Mouse (Mus musculus) midbrain, embryonic 14.5 days (tissue): ENCODE data around the gene Ppm1n. TPM values are rescaled to one million over a fixed set of nuclear protein-coding genes. Genes with fewer than 3 reads are reported as not detected.

ENCODE experiments used
- ATAC-seq: fragments of 200-750 bp; cut with Nextera tagmentation; 2 replicates; pipeline ENCODE4 v1.8.0; 2017; ENCODE audit warnings: moderate number of reproducible peaks, moderate library complexity; ENCODE audit not compliant: low FRiP score, low TSS enrichment
- DNase-seq: peaks from one replicate; pipeline ENCODE4 v3.0.0-alpha.2; 2015
- H3K27ac ChIP-seq: fragments of 300-500 bp; sonication (generic); replicated peaks from 2 replicates; pipeline ENCODE4 v1.5.1; 2014; ENCODE audit warnings: mild to moderate bottlenecking, low read depth, low read length, moderate library complexity
- H3K27me3 ChIP-seq: fragments of 300-500 bp; sonication (generic); 2 replicates; pipeline ENCODE4 v1.6.1; 2014; ENCODE audit warnings: low read length, control low read depth, mixed read lengths; ENCODE audit not compliant: control insufficient read depth, insufficient read depth
- H3K36me3 ChIP-seq: fragments of 300-500 bp; sonication (generic); 2 replicates; pipeline ENCODE4 v1.6.1; 2014; ENCODE audit warnings: low read length, control low read depth; ENCODE audit not compliant: control insufficient read depth, insufficient read depth
- H3K4me1 ChIP-seq: fragments of 300-500 bp; sonication (generic); 2 replicates; pipeline ENCODE4 v1.6.1; 2014; ENCODE audit warnings: mild to moderate bottlenecking, antibody characterized with exemption, low read length, control low read depth; ENCODE audit not compliant: control insufficient read depth, insufficient read depth
- H3K4me2 ChIP-seq: fragments of 300-500 bp; sonication (generic); 2 replicates; pipeline ENCODE4 v1.6.1; 2014; ENCODE audit warnings: mild to moderate bottlenecking, low read length, moderate library complexity
- H3K4me3 ChIP-seq: fragments of 300-500 bp; sonication (generic); replicated peaks from 2 replicates; pipeline ENCODE4 v1.5.1; 2014; ENCODE audit warnings: low read depth, low read length
- H3K9ac ChIP-seq: fragments of 300-500 bp; sonication (generic); replicated peaks from 2 replicates; pipeline ENCODE4 v1.6.1; 2014; ENCODE audit warnings: mild to moderate bottlenecking, low read length, moderate library complexity
- H3K9me3 ChIP-seq: fragments of 300-500 bp; sonication (generic); 2 replicates; pipeline ENCODE4 v1.6.1; 2016; ENCODE audit warnings: low read length, control low read depth, mixed read lengths; ENCODE audit not compliant: control insufficient read depth
- WGBS: fragments of 180-500 bp; shearing (Covaris S2); extraction: QIAGEN DNeasy Blood & Tissue Kit; methylation state at CpG from one replicate; pipeline ENCODE4 v1.1.7; 2014; 5-methylcytosine and 5-hydroxymethylcytosine counted together
- polyA plus RNA-seq: library from polyadenylated mRNA; unstranded; fragments of >200 nt; fragmentation: Nextera tagmentation; extraction: Ambion mirVana; gene quantifications from 2 replicates; pipeline ENCODE4 v1.2.1, GENCODE M21; 2014

The Ppm1n gene
- polyA plus RNA-seq, 1 experiment from 2014 or later = 0.62 TPM

DNA sequence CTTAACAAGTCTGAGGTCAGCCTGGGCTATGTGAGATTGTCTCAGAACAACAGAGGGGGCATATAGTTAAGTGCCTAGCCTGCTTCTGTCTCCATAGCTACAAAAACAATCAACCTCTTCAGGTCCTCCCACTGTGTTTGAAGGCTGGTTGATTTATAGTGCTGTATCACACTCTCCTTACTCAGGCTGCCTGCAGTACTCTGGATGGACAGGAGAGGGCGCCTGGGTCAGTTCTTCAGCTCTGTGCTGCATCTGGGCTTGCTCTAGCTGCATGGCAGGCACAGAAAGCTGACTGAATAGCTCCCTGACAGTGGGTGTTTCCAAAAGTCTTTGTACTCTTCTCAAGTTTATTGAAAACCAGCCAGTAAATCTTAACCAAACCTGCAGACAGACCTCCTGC, 40.4 kb downstream of the Ppm1n start:
- DNase-seq (peak; percentile 92), ATAC-seq (peak; percentile 81)
- Histone ChIP-seq H3K4me3 (no peak overlapping the region), H3K4me1 (no peaks in the 10 kb centered on the region), H3K27ac (no peak overlapping the region), H3K9me3 (no peaks in the 10 kb centered on the region), H3K9ac (no peak overlapping the region), H3K4me2 (no peak overlapping the region), H3K36me3 (no peaks in the 10 kb centered on the region), H3K27me3 (no peaks in the 10 kb centered on the region)
- 0% methylated on average over 1 of the region's 1 CpGs for WGBS

DNA sequence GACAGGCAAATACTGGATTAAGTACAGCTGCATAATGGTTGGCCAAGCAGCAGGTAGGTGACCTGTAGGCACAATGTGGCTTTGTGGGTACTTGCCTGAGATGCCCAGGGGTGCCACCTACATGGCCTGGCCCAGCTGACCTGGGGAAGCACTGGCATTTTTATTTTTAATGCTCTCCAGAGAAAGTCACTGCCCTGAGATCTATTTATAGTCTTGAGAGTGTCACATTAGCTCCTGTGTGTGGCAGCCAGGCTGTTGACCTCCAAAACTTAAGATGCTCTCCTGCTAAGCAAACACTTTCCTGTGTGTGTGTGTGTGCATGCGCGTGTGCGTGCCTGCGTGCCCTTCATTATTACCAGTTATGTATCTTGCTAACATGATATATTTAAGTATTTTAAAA, 41.5 kb downstream of the Ppm1n start:
- H3K27me3 ChIP-seq = no peaks in the 10 kb centered on the region
- no peak overlapping the region for H3K4me3 ChIP-seq
- H3K9ac ChIP-seq = no peak overlapping the region
- no peaks in the 10 kb centered on the region for H3K9me3 ChIP-seq
- H3K27ac ChIP-seq = no peak overlapping the region
- no peak for DNase-seq
- no peaks in the 10 kb centered on the region for H3K4me1 ChIP-seq
- H3K4me2 ChIP-seq = no peak overlapping the region
- no peaks in the 10 kb centered on the region for H3K36me3 ChIP-seq
- no peak for ATAC-seq
- over 99% methylated on average over 4 of the region's 4 CpGs for WGBS

DNA sequence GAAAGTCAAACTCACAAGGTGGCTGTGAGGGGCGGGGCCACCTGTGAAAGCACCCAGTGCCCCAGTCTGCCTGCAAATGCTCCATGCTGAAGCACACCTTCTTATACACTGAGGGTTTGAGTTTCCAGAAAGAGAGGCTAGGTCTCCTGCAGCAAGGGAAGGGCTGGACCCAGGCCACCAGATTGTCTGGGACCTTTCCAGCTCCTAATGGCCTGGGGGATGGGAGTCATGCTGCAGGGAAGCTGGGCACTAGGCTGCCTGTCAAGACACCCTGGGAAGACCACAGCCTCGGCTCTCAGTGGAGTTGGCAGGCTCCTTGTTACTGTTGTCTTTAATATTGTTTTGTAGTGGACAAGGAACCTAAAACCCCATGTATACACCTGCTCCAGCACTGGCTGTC, 43.5 kb downstream of the Ppm1n start:
- H3K4me3 ChIP-seq = no peak overlapping the region
- DNase-seq (no peak), ATAC-seq (no peak)
- no peak overlapping the region for H3K4me2 ChIP-seq
- WGBS = 82% methylated on average over 2 of the region's 2 CpGs
- no peak overlapping the region for H3K9ac ChIP-seq
- no peaks in the 10 kb centered on the region for H3K9me3 ChIP-seq
- no peaks in the 10 kb centered on the region for H3K27me3 ChIP-seq
- H3K4me1 ChIP-seq = no peaks in the 10 kb centered on the region
- H3K27ac ChIP-seq = no peak overlapping the region
- peaks cover under 1% of the 10 kb centered on the region; the same call in 1 of the 2 replicates for H3K36me3 ChIP-seq

DNA sequence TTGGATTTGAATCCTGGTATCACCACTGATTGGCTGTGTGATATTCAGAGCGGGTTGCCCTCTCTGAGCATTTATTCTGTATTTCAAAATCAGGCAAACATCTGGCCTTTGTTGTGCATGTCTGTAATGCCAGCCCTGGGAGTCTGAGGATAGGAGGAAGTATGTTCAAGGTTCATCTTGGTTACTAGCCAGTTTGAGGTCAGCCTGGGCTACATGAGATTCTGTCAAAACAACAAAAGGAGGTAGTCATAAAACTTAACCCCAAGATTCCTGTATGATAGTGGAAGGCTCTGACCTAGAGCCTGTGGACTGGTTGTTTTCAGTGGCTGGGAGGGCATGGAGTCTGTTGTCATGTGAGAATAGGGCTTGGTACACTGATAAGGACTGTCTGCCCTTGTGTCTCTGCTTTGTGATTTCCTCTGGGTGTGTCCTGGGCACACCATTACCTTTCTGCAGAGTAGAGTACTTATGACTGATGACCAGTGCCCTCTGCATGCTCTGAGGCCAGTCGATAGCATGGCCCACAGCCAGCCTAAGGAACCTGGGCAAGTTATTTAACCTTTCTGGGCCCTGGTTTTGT, 44.7 kb downstream of the Ppm1n start:
- 96% methylated on average over 2 of the region's 2 CpGs for WGBS
- Histone ChIP-seq H3K4me1 (no peaks in the 10 kb centered on the region), H3K27me3 (no peaks in the 10 kb centered on the region), H3K27ac (no peak overlapping the region), H3K9ac (no peak overlapping the region), H3K36me3 (peaks cover 8% of the 10 kb centered on the region), H3K9me3 (no peaks in the 10 kb centered on the region), H3K4me3 (no peak overlapping the region), H3K4me2 (no peak overlapping the region)
- ATAC-seq (no peak), DNase-seq (no peak)

DNA sequence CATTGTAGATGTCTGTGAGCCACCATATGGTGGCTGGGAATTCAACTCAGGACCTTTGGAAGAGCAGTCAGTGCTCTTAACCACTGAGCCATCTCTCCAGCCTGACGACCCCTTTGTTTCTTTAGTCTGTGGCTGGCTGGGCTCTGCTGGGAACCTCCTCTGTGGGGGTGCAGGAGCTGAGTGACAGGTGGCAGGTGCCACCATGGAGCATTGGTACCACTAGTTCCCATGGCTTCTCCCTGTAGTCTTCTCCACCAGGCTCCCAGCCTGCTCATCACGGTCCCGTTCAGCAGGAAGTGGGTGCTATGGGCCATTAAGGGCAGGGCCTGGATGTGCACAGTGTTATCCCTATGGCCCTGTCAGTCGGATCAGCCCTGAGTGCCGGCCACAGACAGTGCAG, 45.2 kb downstream of the Ppm1n start:
- Histone ChIP-seq H3K4me1 (peaks cover 5% of the 10 kb centered on the region), H3K9me3 (no peaks in the 10 kb centered on the region), H3K27me3 (no peaks in the 10 kb centered on the region), H3K36me3 (peaks cover 8% of the 10 kb centered on the region), H3K9ac (no peak overlapping the region), H3K4me2 (no peak overlapping the region), H3K27ac (no peak overlapping the region), H3K4me3 (no peak overlapping the region)
- ATAC-seq (no peak), DNase-seq (no peak)
- 84% methylated on average over 5 of the region's 5 CpGs for WGBS

DNA sequence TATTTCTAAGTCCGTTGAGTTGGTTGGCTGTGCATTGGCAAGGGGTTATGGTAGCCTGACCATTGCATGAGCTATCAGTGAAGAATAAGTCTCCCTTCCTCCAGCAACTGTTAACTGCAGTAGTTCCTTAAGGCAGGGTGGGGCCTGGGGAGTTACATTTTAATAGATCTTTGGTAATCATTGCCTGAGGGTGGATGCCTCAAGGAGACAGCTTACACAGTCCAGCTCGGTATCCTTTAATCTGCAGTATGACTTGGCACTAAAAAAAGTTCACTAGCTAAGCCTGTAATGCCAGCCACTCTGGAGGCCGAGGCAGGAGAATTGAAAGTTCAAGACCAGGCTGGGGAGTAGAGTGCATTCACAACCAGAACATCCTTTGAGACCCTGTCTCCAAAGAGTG, 48.0 kb downstream of the Ppm1n start:
- peaks cover 8% of the 10 kb centered on the region for H3K36me3 ChIP-seq
- H3K9ac ChIP-seq = no peak overlapping the region
- no peak overlapping the region for H3K4me2 ChIP-seq
- ATAC-seq = no peak
- WGBS = 87% methylated on average over 3 of the region's 3 CpGs
- H3K4me3 ChIP-seq = no peak overlapping the region
- peaks cover 16% of the 10 kb centered on the region for H3K4me1 ChIP-seq
- no peaks in the 10 kb centered on the region for H3K9me3 ChIP-seq
- H3K27me3 ChIP-seq = no peaks in the 10 kb centered on the region
- no peak for DNase-seq
- H3K27ac ChIP-seq = no peak overlapping the region

DNA sequence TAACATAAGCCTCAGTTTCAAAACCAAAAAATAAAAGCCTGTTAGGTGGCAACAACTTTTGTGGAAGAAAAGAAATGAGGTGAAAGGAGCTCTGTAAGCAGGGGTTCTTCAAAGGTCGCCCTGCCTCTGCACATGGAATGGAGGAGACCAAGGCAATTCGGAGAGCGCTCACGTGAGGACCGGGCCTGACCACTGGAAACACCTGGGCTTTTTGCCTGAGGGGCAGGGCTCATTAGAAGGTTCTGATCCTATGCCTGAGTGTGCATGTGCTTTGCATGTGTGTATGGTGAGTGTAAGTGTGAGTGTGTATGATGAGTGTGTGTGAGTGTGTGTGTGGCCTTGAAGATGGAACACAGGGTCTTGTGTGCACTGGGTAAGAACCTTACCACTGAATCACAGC, 49.0 kb downstream of the Ppm1n start:
- no peaks in the 10 kb centered on the region for H3K27me3 ChIP-seq
- H3K9me3 ChIP-seq = no peaks in the 10 kb centered on the region
- no peak overlapping the region for H3K9ac ChIP-seq
- no peak overlapping the region for H3K27ac ChIP-seq
- peaks cover 19% of the 10 kb centered on the region for H3K4me1 ChIP-seq
- DNase-seq = no peak
- H3K4me3 ChIP-seq = no peak overlapping the region
- ATAC-seq = no peak
- peaks cover 8% of the 10 kb centered on the region for H3K36me3 ChIP-seq
- no peak overlapping the region for H3K4me2 ChIP-seq
- 95% methylated on average over 5 of the region's 5 CpGs for WGBS

DNA sequence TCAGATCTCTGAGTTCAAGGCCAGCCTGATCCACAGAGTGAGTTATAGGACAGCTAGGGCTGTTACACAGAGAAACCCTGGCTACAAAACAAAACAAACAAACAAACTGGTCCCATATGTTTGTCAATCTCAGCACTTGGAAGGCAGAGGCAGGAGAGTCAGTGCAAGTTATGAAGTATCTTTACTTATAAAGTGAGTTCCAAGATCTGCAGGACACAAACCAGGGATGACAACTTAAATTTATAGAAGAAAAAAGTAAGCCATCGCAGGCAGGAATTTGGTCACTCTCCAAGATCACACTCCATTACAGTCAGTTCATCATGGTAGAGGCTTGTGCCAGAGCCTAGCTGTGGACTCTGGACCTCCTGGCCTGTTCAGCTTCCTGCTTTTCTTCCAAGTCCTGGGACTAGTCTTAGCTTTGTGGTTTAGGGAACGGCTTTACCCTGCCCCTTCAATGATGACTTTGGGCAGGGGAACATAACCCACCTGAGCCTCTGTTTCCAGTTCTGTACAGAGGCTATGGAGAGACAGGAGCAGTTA, 49.8 kb downstream of the Ppm1n start:
- DNase-seq (no peak), ATAC-seq (no peak)

DNA sequence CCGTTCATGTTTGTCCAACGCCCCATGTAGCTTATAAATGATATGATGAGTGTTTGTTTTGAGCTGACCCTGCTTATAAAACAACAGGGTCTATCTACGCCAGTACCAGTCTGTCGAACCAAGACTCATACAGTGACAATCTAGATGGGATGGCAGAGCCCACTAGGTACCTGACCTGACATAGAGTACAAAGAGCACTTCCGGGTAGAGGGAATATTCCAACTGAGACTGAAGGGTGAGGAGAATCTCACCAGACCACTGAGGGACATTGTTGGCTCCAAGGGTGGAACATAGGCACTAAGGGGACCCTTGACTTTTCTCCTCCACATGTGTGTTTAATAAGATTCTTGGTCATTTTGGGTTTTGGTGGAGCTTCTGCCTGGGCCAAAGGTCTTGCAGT, 50.5 kb downstream of the Ppm1n start:
- Histone ChIP-seq H3K4me1 (peaks cover 19% of the 10 kb centered on the region), H3K27me3 (no peaks in the 10 kb centered on the region), H3K9ac (peak overlapping the region; percentile 79), H3K4me2 (peak overlapping the region; percentile 92), H3K4me3 (peak overlapping the region; percentile 65), H3K36me3 (peaks cover 14% of the 10 kb centered on the region), H3K27ac (peak overlapping the region; percentile 100), H3K9me3 (no peaks in the 10 kb centered on the region)
- DNase-seq (no peak), ATAC-seq (no peak)
- 44% methylated on average over 5 of the region's 5 CpGs for WGBS

More for the DNA sequence above, 49.8 kb downstream of the Ppm1n start:
- H3K9ac ChIP-seq = no peak overlapping the region
- peaks cover 19% of the 10 kb centered on the region for H3K4me1 ChIP-seq
- WGBS = 96% methylated on average over 2 of the region's 2 CpGs
- H3K27ac ChIP-seq = no peak overlapping the region
- H3K27me3 ChIP-seq = no peaks in the 10 kb centered on the region
- H3K4me2 ChIP-seq = peak overlapping the region; percentile 92; the same call in 1 of the 2 replicates
- peaks cover 14% of the 10 kb centered on the region for H3K36me3 ChIP-seq
- H3K9me3 ChIP-seq = no peaks in the 10 kb centered on the region
- no peak overlapping the region for H3K4me3 ChIP-seq
